Mouse (Mus musculus) gastrocnemius, postnatal 36 days (tissue): ENCODE results near the gene Lmntd1. TPM values are rescaled to one million over a fixed set of nuclear protein-coding genes. Genes with fewer than 3 reads are reported as not detected.

ENCODE experiments used
- DNase-seq, 2 experiments: peaks; one replicate each; pipeline ENCODE4 v3.0.0; 2022
- intact Hi-C: fragments of 180-260 bp; cut with DNase I; formaldehyde crosslinking; loops from one replicate; pipeline ENCODE4 v1.15.1; 2025
- long read RNA-seq, 2 experiments: library from polyadenylated mRNA; stranded (forward); transcript quantifications; one replicate each; pipeline ENCODE4 v2.0.0; 2021
- total RNA-seq, 2 experiments: library from RNA; stranded (reverse); gene quantifications; 2 replicates each; pipeline ENCODE4 v1.2.3; 2021

Lmntd1 gene
- not detected for total RNA-seq
- long read RNA-seq, experiment 1, result 0 reads
- long read RNA-seq, experiment 2, result 0 reads

GRCm38 (mm10) chr6:145614219-145614618 lies at the start of gene Lmntd1:
TSS of gene Lmntd1 (minus strand) at chr6:145614319.
- no peak for DNase-seq
- intact Hi-C loops, result no loop called here

- DNase-seq, result no peak
- intact Hi-C loops, result no loop called here
Observed at GRCm38 (mm10) chr6:145660943-145661342, 46.8 kb upstream of the Lmntd1 start.

GRCm38 (mm10) chr6:145659116-145659515 lies 45.0 kb upstream of the Lmntd1 start:
- intact Hi-C loops, result no loop called here
- no peak for DNase-seq

GRCm38 (mm10) chr6:145656740-145657591 lies 42.8 kb upstream of the Lmntd1 start:
- intact Hi-C loops, result no loop called here

GRCm38 (mm10) chr6:145655678-145656077 lies 41.6 kb upstream of the Lmntd1 start:
- intact Hi-C loops, result no loop called here
- no peak for DNase-seq

More at GRCm38 (mm10) chr6:145656740-145657591, 42.8 kb upstream of the Lmntd1 start:
- no peak for DNase-seq

GRCm38 (mm10) chr6:145654062-145654836 lies 40.1 kb upstream of the Lmntd1 start:
- DNase-seq, result no peak
- intact Hi-C loops, result no loop called here

GRCm38 (mm10) chr6:145653626-145654025 lies 39.5 kb upstream of the Lmntd1 start:
- intact Hi-C loops, result no loop called here
- DNase-seq, result no peak

GRCm38 (mm10) chr6:145652986-145653385 lies 38.9 kb upstream of the Lmntd1 start:
- intact Hi-C loops, result no loop called here
- no peak for DNase-seq

- no peak for DNase-seq
- intact Hi-C loops, result no loop called here
Observed at GRCm38 (mm10) chr6:145651976-145652375, 37.9 kb upstream of the Lmntd1 start.

- intact Hi-C loops, result no loop called here
- DNase-seq, result no peak
Observed at GRCm38 (mm10) chr6:145640971-145641506, 26.9 kb upstream of the Lmntd1 start.

- DNase-seq, result no peak
- intact Hi-C loops, result no loop called here
Observed at GRCm38 (mm10) chr6:145638248-145638647, 24.1 kb upstream of the Lmntd1 start.

GRCm38 (mm10) chr6:145636682-145637081 lies 22.6 kb upstream of the Lmntd1 start:
- intact Hi-C loops, result no loop called here
- no peak for DNase-seq

- intact Hi-C loops, result no loop called here
- no peak for DNase-seq
Observed at GRCm38 (mm10) chr6:145634454-145634853, 20.3 kb upstream of the Lmntd1 start.

GRCm38 (mm10) chr6:145630269-145630668 lies 16.1 kb upstream of the Lmntd1 start:
- intact Hi-C loops, result no loop called here
- no peak for DNase-seq

- no peak for DNase-seq
- intact Hi-C loops, result no loop called here
Observed at GRCm38 (mm10) chr6:145623141-145623540, 9.0 kb upstream of the Lmntd1 start.

GRCm38 (mm10) chr6:145616402-145617229 lies 2.5 kb upstream of the Lmntd1 start:
- no peak for DNase-seq
- intact Hi-C loops, result no loop called here

GRCm38 (mm10) chr6:145615666-145616210 lies 1.6 kb upstream of the Lmntd1 start, which contains the start of gene Tuba3b:
TSS of gene Tuba3b (plus strand) at chr6:145615757.
- intact Hi-C loops, result no loop called here
- DNase-seq, result no peak

GRCm38 (mm10) chr6:145612611-145613010 lies 1.5 kb downstream of the Lmntd1 start:
- DNase-seq, result no peak
- intact Hi-C loops, result no loop called here

GRCm38 (mm10) chr6:145610901-145611300 lies 3.2 kb downstream of the Lmntd1 start:
- intact Hi-C loops, result no loop called here
- DNase-seq, result no peak

GRCm38 (mm10) chr6:145608693-145609092 lies 5.4 kb downstream of the Lmntd1 start:
- intact Hi-C loops, result no loop called here
- DNase-seq, result no peak
